Mouse (Mus musculus) heart, adult 8-10 months (tissue): Measurements from ENCODE around the gene Samm50. TPM values are rescaled to one million over a fixed set of nuclear protein-coding genes. Genes with fewer than 3 reads are reported as not detected.
"Not testable (repeated sequence)": the region's sequence is repeated elsewhere in the genome, so short reads cannot be mapped to it uniquely, and the experiment has no call there.

Experiments used
- DNase-seq: peaks from one replicate; pipeline ENCODE4 v3.0.0; 2022; ENCODE audit warnings: low spot score
- total RNA-seq, 4 experiments: library from RNA; stranded (reverse); gene quantifications; 2 replicates each; pipeline ENCODE4 v1.2.4; 2022

Samm50 gene
- 100 to 1,000 TPM; 257 to 301 (median 279) TPM for total RNA-seq

DNA sequence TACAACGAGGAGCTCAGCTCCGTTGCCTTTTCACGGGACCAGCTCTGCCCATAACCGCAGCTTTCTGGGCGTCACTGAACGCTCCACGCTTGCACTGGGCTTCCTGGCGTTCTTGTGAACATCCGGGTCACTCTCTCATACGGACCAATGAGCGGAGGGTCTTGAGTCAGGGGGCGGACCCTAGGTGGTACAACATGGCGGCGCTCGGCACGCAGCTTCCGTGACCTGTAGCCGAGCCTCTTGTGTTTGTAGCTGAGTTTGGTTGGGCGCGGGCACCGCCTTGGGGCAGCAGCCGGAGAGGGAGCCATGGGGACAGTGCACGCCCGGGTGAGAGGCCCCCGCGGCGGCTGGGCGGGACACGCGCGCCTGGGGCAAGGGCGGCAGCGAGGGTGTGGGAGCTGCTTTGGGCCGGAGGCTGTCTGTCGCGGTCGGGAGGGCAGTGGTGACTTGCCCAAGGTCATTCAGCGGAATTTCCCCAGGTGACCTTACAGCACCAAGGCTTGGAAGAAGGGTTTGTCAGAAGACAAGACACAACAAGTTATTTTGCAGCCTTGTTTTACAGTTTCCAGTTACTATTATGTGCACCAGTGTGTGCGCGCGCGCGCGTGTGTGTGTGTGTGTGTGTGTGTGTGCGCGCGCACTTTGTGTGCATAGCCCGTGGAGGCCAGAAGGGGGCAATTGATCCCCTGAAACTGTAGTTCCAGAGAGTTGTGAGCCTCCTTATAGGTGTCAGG lies at the start of gene Samm50:
Gene Samm50 (plus strand): TSS at position 184 of the 734 bp plus-strand sequence.
- DNase-seq: peak; percentile 93

DNA sequence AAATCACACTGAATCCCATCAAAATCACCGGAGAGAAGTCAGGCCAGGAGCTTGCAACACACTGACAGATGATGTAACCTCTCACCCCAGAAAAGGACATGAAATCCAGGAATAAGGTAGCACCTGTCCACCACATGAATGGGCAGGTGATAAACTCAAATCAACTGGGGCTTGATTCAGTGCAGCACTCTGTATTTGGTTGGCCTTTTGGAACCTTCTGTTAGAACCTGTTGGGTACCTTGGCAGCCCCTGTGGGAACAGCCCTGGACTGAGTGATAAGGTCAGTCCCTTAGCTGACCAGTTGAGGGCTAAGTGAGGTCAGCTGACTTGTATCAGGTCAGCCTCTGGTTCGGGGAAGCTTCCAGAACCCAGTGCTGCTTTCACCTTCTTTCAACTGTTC lies 35.9 kb upstream of the Samm50 start:
- DNase-seq: no peak

DNA sequence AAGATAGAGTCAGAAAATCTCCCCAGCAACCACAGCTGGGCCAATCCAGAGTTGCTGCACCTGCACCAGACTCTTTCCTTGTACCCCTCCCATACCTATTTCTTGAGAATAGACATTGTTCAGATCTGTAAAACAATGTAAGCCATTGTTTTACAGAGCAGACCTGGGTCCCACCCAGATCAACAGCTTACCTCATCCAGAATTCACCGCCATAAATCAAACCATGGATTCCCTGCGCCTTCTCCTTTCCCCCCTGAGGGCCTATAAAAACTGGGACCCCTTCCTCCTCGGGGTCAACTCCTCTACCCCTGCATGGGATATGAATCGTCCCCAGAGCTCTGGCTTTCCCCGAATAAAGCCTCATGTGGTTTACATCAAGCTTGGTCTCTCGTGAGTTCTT lies 34.5 kb upstream of the Samm50 start:
- DNase-seq: not testable (repeated sequence)

DNA sequence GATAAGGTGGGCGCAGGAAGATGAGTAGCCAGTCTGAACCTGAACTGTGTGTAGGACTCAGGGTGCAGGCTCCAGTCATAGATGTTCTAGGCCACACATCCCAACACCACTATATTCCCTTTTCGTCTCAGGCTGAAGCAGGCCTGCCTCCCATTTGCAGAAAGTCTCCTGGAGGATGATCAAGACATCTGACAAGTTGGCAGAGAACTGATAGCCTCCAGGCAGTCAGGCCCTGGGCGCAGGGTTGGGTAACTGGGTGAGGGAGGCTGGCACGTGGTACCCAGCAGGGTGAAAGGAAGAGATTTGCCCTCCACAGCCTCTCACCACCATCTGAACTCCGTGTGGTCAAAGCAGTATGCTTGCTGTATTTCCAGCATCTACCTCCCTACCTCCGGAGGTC lies 30.2 kb upstream of the Samm50 start:
- no peak for DNase-seq

DNA sequence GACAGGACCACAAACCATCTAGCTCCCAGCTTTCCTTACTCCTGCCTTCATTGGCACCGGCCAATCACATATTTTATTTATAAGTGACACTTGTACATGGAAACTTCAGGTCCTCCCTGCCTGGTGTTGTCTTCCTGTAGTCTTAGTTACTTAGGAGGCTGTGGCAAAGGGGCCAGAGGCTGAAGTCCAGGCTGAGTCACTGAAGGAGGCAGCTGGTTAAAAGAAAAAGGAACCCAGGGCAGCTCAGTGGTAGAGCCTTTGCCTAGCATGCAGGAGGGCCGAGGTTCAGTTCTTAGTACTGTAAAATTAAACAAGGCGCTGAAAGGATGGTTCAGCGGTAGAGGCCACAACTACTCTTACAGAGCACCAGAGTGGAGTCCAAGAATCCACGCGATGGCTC lies 25.2 kb upstream of the Samm50 start:
- no peak for DNase-seq

DNA sequence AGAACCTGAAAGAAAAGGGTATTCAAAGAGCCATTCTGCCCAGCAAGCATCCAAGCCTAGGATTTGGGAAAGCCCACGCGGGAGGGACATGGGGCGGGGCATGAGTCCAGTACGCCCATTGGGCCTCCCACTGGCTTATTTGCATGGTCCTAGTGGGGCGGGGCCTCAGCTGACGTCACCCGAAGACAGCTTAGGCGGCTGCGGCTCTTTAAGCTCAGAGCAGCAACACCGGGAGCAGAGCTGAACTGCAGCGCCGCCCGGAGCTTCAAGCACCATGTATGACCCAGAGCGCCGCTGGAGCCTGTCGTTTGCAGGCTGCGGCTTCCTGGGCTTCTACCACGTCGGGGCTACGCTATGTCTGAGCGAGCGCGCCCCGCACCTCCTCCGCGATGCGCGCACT lies 24.4 kb upstream of the Samm50 start, which contains the start of gene Pnpla3:
Gene Pnpla3 (plus strand): TSS at position 238 of the 400 bp plus-strand sequence.
- DNase-seq: peak; percentile 95

DNA sequence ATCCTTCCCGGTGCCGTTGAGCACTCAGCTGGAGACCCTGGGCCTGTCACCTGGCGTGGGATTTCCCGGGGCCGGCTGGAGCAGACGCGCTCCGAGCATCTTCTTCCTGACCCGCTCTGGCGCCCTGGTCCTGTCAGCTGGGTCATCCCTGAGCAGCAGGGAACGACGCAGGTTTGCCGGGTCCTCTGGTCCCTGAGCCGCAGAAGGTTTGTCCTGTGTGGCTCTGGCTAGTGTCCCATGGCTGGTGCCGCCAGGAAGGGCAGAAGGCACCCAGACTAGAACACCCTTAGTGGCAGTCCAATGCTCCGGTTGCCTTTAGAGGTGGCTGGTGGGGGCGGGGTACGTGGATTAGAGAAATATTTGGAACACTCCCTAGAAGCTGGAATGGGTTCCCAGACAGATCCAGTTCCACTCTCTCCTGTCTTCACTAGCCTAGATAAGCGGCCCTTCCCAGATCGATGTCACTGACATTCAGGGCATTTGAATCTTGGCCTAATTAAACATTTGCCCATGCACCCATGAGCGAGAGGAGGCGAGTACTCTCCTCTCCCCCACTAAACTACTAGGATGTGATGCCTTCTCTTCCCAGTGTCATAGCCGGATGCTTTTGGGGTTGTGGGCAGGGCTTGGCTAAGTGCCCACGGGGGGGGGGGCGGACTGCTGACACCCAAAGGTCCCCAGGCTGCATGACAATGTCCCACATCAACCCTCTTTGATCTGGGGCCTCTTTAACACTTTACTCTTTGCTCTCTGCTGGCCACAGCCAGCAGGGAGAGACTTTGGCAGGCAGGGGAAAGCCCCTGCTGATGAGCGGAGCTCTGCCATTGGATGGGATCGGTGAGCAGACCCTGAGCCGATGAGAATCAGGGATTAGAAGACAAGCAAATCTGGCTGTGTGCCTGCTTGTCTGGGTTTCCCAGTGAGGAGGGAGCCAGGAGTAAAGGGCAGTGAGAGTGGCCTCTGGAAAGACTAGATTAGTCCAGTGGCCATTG lies 23.6 kb upstream of the Samm50 start:
- DNase-seq: no peak

DNA sequence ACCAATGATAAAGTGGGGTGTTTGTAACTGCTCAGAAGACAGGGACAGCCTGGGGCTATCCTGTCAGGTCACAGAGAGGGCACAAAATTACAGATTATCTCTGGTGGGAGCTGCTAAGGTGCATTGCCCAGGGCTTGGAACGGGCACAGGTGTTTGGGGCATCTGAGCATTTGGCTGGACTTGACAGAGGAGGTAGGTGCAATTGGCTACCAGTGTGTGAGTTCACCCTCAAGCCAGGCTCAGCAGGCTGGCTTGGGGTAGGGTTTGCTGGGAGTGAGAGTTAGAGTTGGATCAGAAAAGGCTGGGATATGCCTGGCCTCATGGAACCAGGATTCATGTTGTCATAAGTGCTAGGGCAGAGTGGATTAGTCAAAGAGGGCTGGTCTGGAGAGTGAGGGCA lies 22.5 kb upstream of the Samm50 start:
- no peak for DNase-seq

DNA sequence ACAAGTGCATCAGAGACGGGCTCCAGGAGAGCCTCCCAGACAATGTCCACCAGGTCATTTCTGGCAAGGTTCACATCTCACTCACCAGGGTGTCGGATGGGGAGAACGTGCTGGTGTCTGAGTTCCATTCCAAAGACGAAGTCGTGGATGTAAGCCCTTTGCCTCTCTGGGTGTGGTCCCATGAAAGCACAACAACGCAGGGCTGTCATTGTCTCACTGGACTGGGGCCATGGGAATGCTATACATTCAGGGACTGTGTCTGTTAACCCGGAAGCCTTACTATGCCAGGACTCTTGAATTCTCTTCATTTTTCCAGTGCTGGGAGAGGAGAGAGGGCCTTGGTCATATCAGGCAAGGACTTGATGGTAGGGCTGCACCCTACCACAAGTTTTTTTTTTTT lies 20.9 kb upstream of the Samm50 start:
- no peak for DNase-seq

DNA sequence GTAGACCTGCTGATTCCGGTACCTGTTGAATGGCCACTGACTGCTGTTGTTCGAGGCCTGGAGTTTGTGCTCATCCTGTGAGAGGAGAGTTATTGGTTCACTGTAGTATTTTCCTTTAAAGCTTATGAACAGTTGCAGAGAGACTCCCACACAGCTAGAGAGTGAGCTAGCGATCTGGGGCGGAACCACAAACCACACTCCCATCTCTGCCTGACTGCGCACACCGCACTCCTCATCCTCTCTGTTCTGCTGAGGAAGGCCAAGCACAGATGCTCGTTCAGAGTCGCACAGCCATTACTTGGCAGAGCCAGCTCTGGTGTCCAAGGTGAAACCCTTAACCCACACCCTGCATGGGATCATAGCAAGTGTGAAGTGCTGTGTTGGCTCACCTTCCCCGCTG lies 13.3 kb upstream of the Samm50 start:
- no peak for DNase-seq

DNA sequence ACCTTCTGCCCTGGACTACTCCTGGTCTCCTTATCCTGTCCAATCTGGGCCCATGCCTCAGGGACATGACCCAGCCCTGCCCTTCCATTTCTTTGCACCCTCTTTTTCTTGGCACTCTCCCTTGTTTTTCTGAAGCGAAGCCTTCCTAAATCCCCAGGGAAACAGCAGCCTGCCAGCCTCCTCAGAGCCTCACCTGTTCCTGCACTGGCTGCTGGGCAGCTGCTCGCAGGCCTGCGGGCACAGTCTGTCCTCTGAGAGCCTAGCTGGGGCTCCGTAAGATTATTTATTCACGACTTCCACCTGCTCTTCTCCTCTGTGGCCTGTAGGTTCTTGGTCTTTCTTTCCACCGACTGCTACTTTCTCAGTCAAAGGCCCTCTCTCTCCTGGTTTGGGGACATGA lies 10.0 kb upstream of the Samm50 start:
- DNase-seq: no peak

DNA sequence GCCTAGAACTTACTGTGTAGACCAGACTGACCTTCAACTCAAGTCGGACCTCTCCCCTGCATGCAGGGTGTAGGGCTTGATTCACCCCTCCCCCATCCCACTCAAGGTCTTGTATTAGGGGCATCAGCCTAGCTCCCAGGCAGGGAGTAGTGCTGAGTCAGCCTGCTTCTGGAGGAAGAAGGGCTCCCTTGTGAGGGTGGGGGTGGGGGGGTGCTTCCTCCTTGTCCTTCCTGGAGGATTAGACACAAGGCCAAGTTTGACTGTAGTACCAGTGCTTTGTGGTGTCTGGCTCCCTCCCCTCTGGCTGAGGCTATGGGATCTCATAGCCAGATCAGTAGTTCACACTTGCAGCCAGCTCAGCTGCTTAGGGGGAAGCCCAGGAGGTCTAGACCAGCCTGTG lies 8.1 kb upstream of the Samm50 start:
- DNase-seq: no peak

DNA sequence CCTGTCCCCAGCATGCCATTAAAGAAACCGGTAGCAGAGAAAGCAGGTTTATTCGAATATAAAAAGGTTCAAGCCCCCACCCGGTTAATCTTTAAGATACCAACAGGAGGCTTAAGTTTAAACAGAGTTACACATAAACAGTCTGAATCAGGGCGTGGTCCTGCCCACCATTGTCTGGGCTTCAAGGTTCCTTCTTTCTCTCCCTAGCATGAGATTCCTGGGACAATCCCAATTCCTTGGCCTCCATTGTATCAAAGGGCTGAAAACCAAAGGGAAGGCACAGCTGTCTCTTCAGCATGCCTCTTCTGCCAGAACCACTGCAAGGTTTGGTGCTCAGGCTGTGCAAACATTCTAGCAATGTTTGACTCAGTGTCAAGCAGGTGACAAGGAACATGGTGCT lies 5.8 kb upstream of the Samm50 start:
- DNase-seq: no peak

DNA sequence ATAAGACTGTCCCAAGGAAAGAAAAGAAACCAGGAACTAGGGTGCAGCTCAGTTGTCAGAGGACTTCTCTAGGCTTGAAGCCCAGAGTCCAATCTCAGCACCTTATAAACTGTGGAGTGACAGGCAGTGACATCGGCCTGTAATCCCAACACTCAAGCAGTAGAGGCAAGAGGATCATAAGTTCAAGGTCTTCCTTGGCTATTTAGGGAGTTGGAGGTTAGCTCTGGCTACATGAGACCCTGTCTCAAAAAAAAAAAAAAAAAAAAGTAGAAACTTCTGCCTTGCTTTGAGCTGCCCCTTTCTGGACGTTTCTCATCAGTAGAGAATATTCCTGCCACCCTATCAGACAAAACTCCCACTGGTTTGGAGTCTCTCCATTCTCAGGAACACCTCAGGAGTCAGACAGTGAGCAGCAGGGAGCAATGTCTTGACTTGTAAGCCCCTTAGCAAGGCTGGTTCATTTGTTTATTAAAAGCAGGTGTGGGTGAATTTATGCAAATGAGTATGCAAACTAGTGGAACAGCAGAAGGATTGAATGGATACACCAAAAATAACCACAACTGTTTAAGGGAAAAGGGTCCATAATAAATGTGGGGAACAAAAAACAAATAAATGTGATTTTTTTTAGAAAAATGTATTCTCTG lies 3.0 kb upstream of the Samm50 start:
- DNase-seq: no peak

DNA sequence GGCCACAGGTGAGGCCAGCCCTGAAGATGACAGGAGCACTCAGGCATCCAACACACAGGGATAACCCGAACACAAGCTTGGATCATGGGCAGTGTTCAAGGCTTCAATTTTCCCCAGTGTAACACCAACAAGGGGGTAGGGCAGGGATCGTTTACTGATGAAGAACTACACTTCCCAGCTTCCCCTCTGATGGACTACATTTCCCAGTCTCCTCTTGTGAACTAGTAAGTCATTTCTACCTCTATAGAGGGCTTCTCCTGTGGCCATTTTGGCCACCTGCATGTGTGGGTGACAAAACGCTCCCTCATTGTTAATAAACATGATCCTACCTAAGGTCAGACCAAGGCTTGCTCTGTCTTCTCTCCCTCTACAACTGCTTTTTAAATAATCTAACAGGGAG lies 2.2 kb upstream of the Samm50 start:
- DNase-seq: no peak

DNA sequence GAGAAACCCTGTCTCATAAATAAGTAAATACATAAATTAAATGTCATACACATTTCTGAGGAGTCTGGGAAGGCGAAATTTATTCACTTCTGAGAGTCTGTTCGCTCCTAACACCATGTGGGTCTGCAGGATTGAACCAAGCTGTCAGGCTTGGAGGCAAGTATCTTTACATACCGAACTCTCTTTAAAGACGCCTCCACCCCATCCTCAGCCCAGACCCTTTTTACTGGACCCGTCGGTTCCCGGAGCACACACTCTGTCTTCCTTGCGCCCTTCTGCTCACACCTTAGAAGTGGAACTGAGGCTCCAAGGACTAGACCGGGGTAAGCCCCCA lies 350 bp upstream of the Samm50 start:
- DNase-seq: no peak

DNA sequence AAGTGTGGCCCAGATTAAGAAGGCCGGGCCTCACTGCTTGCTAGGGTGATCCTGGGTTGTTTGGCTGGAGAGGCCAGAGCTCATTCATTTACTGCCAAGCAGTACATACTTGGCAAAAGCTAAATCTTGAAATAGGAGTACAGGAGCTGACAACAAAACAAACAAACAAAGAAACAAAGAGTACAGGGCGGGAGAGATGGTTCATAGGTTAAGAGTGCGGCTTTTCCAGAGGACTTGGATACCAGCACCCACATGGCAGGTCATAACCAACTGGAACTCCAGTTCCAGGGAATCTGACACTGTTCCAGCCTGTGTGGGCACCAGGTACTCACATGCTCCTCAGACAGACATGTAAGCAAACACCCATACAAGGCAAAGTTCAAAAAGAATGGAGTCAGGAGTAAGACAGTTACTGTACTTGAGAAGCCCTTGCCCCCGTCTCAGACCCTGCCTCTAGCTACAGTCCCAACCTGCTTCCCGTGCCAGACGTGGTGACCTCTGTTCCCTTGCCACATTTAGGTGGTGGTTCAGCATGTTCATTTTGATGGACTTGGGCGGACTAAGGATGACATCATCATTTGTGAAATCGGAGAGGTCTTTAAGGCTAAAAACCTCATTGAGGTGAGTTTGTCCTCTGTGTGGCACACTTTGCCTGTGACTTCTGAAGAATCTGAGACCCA lies 4.6 kb downstream of the Samm50 start:
- no peak for DNase-seq

DNA sequence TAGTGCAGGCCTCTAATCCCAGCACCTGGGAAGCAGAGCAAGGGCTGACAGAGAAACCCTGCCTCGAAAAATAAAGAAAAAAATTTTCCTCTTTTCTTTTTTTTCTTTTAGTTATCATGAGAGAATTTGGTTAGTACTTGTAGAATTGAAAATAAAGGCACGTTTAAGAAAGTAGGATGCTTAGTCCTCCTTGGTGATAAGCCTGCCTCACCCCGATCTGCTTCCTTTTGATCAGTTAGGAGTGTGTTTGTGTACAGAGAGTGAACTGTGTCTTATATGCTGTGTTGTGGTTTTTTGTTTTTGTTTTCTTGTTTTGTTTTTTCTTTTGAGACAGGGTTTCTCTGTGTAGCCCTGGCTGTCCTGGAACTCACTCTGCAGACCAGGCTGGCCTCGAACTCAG lies 15.3 kb downstream of the Samm50 start:
- no peak for DNase-seq

DNA sequence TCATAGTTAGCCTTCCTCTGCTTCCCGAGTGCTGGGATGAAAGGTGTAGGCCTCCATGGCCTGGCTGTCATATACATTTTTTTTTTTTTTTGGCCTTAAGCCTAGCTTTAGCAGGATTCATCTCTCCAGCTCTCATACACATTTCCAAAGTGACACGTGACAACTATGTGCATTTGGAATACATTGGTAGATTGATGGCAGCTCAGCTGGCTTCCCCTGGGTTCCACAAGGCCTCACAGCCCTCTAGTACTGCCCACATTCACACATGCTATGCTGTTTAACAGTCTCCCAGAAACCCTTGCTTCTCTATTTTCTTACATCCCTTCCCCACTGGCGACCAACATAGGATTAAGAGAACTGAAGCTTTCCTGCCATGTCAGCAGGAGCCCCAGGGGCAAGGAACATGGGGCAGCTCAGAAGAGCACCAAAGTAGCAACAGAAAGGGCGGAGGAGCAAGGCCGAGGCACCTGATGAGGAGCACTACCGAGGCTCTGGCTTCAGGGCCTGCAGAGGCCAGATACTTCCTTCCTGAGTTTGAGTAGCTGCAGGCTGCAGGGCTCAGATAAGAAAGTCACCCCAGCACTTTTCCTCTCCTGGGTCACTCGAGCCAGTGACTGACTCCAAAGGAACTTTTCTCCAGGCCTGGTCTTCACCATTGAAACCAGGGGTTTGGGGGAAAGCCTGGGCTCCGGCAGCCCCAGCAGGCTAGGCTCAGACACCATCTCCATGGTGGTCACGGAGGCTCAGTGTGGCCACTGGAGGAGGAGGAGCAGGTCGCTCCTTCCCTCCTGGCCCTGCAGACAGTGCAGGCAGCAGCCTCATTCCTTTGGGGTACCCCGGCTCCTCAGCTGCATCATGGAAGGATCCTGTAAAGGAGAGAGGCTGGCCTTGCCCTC lies 17.7 kb downstream of the Samm50 start:
- DNase-seq: no peak

DNA sequence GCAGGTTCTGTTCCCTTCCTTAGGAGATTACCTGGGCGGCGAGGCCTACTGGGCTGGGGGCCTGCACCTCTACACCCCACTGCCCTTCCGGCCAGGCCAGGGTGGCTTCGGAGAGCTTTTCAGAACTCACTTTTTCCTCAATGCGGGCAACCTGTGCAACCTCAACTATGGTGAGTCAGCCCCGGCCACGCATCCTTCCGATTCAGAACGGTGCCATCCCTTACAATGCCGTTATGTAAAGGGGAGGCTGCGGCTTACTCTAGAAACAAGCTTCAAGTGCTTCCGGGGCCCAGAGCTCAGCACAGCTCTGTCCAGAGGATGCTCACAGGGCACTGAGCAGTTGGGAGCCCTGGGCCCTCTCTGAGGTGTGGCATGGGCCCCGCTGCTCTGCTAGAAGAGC lies 18.4 kb downstream of the Samm50 start:
- no peak for DNase-seq

DNA sequence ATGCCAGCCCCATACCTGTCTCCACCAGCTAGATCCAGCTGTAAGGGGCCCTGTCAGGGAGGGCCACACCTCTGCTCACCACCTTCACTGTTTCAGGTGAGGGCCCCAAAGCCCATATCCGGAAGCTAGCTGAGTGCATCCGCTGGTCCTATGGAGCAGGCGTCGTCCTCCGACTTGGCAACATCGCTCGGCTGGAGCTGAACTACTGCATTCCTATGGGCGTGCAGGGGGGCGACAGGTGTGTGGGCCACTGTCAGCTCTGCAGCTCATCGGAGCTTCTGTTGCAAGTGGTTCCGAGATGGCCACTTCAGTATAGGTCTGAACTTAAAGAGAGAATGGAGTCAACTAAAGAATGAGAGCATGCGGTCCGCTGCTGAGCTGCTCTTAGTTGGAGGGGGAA lies 18.9 kb downstream of the Samm50 start:
- no peak for DNase-seq
